Mouse (Mus musculus) bone marrow macrophage, adult 2 months (primary cell): Measurements from ENCODE around the gene Mapk1. TPM values are rescaled to one million over a fixed set of nuclear protein-coding genes. Genes with fewer than 3 reads are reported as not detected.

Experiments used
- H3K27ac ChIP-seq: 2 replicates; pipeline ENCODE4 v1.5.1; 2012; ENCODE audit warnings: low read depth, low read length; ENCODE audit not compliant: insufficient read depth
- H3K4me1 ChIP-seq: 2 replicates; pipeline ENCODE4 v1.6.1; 2012; ENCODE audit warnings: low read length; ENCODE audit not compliant: control insufficient read depth, insufficient read depth
- H3K4me3 ChIP-seq: 2 replicates; pipeline ENCODE4 v1.5.1; 2012; ENCODE audit warnings: mild to moderate bottlenecking, low read length, moderate library complexity; ENCODE audit not compliant: insufficient read depth
- CTCF ChIP-seq: IDR thresholded peaks from 2 replicates; pipeline ENCODE4 v1.5.1; 2012; ENCODE audit warnings: low read depth, mild to moderate bottlenecking, low read length, moderate library complexity
- POLR2A ChIP-seq: IDR thresholded peaks from 2 replicates; pipeline ENCODE4 v1.6.1; 2012; ENCODE audit warnings: mild to moderate bottlenecking, low read depth, low read length, borderline replicate concordance
- polyA plus RNA-seq: library from polyadenylated mRNA; stranded (reverse); fragments of >200 nt; gene quantifications from 2 replicates; pipeline ENCODE4 v1.2.4, GENCODE M21; 2012; ENCODE audit not compliant: missing spikeins, insufficient read depth, insufficient read length

Gene Mapk1
- polyA plus RNA-seq, result 105 and 111 TPM in 2 replicates

- TF ChIP-seq POLR2A, result no peak
- no peak for TF ChIP-seq CTCF
- peak within 1 kb of the TSS; percentile 90 for H3K4me3 ChIP-seq
- peak within 1 kb of the TSS; percentile 56 for H3K27ac ChIP-seq
Observed at GRCm38 (mm10) chr16:16983131-16983533, at the start of gene Mapk1. Mapk1 (plus strand) TSS chr16:16983382.

GRCm38 (mm10) chr16:16939543-16939942, 43.6 kb upstream of the Mapk1 start:
- no peaks in the 10 kb centered on the region for H3K4me1 ChIP-seq
- TF ChIP-seq POLR2A (no peak), CTCF (no peak)
- no peak overlapping the region for H3K27ac ChIP-seq
- no peak overlapping the region for H3K4me3 ChIP-seq

More at GRCm38 (mm10) chr16:16983131-16983533, at the start of gene Mapk1:
- peaks cover 17% of the 10 kb centered on the region for H3K4me1 ChIP-seq

- TF ChIP-seq CTCF (no peak), POLR2A (no peak)
- no peak overlapping the region for H3K27ac ChIP-seq
- no peaks in the 10 kb centered on the region for H3K4me1 ChIP-seq
- H3K4me3 ChIP-seq, result no peak overlapping the region
Observed at GRCm38 (mm10) chr16:16941078-16941477, 42.1 kb upstream of the Mapk1 start.

- no peak overlapping the region for H3K4me3 ChIP-seq
- no peaks in the 10 kb centered on the region for H3K4me1 ChIP-seq
- H3K27ac ChIP-seq, result no peak overlapping the region
- TF ChIP-seq POLR2A (no peak), CTCF (no peak)
Observed at GRCm38 (mm10) chr16:16958575-16958974, 24.6 kb upstream of the Mapk1 start.

GRCm38 (mm10) chr16:16959907-16960306, 23.3 kb upstream of the Mapk1 start:
- H3K27ac ChIP-seq, result no peak overlapping the region
- TF ChIP-seq POLR2A (no peak), CTCF (no peak)
- no peak overlapping the region for H3K4me3 ChIP-seq
- H3K4me1 ChIP-seq, result no peaks in the 10 kb centered on the region

- TF ChIP-seq CTCF, result no peak
- TF ChIP-seq POLR2A, result no peak
- Histone ChIP-seq H3K27ac (no peak overlapping the region), H3K4me3 (no peak overlapping the region), H3K4me1 (peaks cover 3% of the 10 kb centered on the region; the same call in 1 of the 2 replicates)
Observed at GRCm38 (mm10) chr16:16965149-16965548, 18.0 kb upstream of the Mapk1 start.

- Histone ChIP-seq H3K4me1 (peaks cover 3% of the 10 kb centered on the region; the same call in 1 of the 2 replicates), H3K4me3 (no peak overlapping the region), H3K27ac (no peak overlapping the region)
- no peak for TF ChIP-seq CTCF
- no peak for TF ChIP-seq POLR2A
Observed at GRCm38 (mm10) chr16:16966290-16966689, 16.9 kb upstream of the Mapk1 start.

- Histone ChIP-seq H3K4me1 (0 out of 2 replicates have a peak, but pooled peaks cover 2% of the 10 kb centered on the region), H3K4me3 (no peak overlapping the region), H3K27ac (no peak overlapping the region)
- TF ChIP-seq POLR2A (no peak), CTCF (no peak)
Observed at GRCm38 (mm10) chr16:16978061-16978460, 5.1 kb upstream of the Mapk1 start.

- Histone ChIP-seq H3K4me3 (no peak overlapping the region), H3K27ac (no peak overlapping the region), H3K4me1 (0 out of 2 replicates have a peak, but pooled peaks cover 2% of the 10 kb centered on the region)
- TF ChIP-seq CTCF (no peak), POLR2A (no peak)
Observed at GRCm38 (mm10) chr16:16978765-16979164, 4.4 kb upstream of the Mapk1 start.

GRCm38 (mm10) chr16:16982636-16983035, 546 bp upstream of the Mapk1 start:
- peaks cover 15% of the 10 kb centered on the region for H3K4me1 ChIP-seq
- TF ChIP-seq CTCF (no peak), POLR2A (no peak)
- H3K27ac ChIP-seq, result no peak overlapping the region

More at GRCm38 (mm10) chr16:16982636-16983035, 546 bp upstream of the Mapk1 start:
- peak overlapping the region; percentile 90 for H3K4me3 ChIP-seq
